Mouse (Mus musculus): ENCODE measurements at regions not wholly inside any gene's neighbourhood (a gene's known extent, or its start where the extent isn't known, plus 50 kb on each side); places are given as distances from the start of the nearest gene placed in this dataset.

DNA sequence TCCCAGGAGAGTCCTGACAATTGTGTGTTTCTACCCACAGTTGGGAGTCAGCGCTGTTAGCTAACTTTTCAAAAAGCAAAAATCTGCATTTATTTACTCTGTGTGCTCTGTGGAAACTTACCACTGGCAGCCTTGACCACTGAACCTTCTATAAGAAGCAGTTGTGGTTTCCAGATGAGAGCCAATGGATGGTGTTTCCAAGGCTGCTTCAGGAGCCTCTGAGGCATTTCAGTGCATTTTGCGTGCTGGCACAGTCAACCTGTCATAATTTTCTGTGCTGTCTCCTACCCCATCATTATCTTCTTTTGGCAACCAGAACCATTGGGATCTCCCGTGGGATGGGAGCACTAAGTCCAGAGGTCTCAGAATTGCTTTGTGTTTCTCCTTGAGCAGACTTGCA lies 60.3 kb downstream of the 4930544G11Rik start:
- no peak for DNase-seq (ENCODE audit: low read depth, low spot score)

DNA sequence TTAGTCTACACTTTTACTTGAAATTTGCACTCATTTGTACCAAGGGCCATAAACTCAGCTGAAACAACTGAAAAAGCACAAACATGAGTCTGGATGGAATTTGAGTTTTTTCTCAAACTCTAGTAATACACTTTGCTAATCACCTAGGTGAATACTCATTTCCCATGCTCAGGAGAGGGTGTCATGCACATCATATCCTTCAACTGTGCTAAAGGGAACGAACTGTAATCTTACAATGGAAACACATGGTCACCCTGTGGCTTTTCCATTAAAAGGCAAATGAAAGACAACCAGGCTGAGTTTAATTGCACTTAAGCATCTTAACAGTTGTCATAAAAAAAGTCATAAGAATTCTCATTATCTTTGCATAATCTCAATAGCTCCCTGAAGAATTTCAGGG lies 71.1 kb downstream of the 4930544G11Rik start:
- DNase-seq (ENCODE audit: low read depth, low spot score): no peak

DNA sequence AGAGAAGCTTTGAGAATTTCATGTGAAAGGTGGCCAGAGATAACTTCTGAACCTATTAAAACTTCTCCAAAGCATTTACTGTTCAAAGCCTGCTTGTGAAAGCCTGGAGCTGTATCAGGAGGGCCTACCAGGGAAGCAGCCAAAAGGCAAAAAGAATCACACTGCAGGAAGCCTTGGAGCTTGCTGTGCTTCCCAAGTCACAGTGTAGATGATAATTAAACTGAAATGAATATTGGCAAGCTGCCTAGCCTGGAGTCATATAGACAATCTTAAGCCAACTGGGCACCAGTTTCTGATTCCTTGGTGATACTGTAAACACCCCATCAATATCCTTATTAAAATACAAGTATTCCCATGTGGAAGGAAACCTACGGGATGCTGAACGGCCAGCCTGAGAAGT lies 84.4 kb downstream of the 4930544G11Rik start:
- DNase-seq (ENCODE audit: low read depth, low spot score): no peak

DNA sequence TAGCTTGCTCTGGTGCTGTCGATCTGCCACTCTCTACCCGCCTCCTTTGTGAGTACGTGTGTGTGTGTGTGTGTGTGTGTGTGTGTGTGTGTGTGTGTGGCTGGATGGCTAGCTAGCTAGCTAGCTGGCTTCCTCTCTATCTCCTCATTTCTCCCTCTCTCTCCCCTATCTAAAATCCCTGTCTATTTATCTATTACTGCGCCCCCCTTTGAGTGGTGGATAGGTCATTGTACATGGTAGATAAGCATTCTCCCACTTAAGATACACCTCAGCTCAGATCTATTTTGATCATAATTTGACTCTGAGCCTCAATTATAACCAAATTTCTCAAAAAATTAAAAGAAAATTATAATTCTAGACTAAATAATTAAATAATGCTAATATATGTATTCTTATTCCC lies 99.4 kb downstream of the 4930544G11Rik start:
- no peak for DNase-seq (ENCODE audit: low read depth, low spot score)

DNA sequence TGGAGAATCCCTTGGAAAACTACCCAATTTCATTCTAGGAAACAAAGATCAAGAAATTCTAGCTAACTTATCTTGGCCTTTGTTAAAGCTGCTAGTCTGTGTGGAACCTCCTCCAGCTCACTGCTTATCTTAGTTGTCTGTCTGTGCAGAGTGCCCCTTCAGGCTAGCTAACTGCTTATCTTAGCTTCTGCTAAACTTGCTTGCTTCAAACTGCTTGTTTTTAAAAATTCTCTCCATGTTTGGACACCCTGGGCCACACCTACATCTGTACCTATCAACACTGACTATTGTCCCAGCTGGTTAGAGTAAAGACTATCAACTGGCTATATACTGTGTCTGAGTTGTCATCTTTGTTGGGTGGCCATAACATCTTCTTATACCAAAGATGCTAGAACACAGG lies 100.0 kb downstream of the 4930544G11Rik start:
- no peak for DNase-seq (ENCODE audit: low read depth, low spot score)

DNA sequence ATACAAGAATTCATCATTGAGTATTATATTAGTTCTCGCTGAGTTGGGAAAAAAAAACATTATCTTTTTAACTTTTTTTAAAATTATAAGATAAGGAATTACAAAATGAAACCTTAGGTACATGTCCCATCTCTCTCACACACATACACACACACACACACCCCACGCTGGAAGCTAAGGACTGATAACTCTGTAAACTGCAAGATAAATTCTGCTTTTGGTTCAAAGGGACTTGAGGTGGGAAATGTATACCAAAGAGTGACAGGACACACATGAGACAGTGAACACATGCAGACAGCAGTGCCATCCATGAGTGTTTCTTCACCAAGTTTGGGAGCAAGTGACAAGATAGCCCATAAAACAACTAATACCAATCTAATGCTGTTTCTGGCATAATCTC lies 100.8 kb downstream of the 4930544G11Rik start:
- no peak for DNase-seq (ENCODE audit: low read depth, low spot score)

DNA sequence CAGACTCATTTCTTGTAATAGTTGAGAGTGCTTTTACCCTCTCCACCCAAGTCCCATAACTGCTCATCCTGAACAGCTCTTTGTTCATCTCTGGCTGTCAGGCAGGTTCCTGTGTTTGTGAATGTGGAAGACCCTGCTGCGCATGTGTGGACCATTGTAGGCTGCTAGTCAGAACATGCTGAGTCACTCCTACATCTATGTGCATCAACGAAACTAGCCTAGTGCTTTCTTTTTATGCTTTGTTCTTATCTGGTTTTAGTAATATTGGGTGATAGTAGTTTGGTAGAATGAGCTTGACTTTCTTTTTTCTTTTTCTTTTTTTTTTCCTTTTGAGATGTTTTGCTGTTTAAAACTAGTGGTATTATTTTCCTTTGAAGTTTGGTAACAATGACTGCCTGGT lies 116.5 kb downstream of the 4930544G11Rik start:
- no peak for DNase-seq (ENCODE audit: low read depth, low spot score)

DNA sequence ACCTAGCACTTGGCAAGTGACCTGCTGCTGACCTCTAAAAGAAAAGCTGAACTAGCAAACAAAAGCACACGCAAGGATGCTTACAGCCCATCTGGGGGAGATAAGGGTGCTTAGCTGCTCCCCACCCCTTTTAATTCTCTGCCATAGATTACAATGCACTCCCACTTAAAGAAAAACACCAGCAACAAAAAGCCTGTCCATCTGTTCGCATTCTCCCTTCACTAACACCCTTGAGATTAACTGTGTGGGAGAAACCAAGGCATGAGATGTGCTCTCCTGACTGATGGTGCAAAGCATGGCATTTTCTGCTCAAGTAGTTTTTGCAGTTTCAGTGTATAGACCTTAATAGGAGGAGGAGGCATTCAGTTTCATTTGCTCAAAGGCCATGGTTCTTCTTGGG lies 125.0 kb downstream of the 4930544G11Rik start:
- DNase-seq (ENCODE audit: low read depth, low spot score): no peak

DNA sequence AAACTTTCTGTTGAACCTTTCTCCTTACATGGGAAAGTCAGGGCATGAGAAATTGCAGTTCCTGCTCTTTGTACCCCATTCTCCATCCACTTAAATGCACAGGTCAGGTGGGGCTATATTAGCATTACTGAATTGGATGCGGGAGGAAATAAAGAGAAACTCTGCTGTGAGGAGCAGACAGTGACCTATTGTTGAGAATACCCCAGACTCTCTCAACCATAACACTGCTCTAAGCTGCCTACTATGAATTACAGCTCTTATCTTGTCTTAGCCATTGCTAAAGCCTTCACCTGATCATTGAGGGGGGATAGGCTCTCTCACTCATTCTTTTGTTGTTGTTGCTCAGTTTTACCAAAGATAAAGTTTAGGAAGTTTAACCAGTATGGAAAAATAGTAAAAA lies 126.4 kb downstream of the 4930544G11Rik start:
- DNase-seq (ENCODE audit: low read depth, low spot score): no peak

DNA sequence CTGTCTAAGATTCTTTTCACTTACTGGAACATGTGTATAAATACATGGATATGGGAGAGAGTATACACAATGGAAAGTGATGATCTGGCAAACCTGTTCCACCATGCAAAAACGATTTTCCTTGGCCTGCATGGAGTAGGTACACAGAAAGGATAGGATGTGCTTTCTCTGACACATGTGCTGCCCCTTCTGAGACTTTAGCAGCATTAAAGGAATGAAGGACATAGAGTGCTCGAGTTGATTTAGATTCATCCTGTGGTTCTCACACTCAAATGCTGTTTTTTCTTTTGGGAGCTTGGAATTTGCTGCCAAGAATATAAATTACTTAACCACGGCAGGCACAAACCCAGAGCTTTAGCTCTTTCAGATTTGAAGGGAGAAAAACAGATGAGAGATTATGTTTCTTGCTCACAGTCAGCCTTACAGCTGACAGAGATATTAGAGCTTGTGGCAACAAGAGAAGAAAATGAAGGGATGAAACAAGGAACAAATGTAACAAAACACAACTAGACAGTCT lies 149.2 kb downstream of the 4930544G11Rik start:
- DNase-seq (ENCODE audit: low read depth, low spot score): peak; percentile 39

DNA sequence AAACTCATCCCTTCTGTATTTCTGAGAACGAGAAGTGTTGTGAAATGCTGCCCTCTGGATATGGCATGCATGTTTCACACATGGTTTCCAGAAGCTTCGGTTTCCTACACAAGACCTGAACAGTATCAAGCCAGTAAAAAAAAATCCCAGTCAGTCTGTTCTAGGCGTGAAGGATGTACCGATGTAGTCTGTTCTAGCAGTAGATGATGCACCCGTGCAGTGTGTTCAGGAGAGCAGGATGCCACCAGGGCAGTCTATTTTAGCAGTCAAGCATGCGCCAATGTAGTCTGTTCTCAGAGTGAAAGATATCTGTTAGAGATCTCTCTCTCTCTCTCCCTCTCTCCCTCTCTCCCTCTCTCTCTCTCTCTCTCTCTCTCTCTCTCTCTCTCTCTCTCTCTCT lies 162.0 kb downstream of the 4930544G11Rik start:
- DNase-seq (ENCODE audit: low read depth, low spot score): no peak

DNA sequence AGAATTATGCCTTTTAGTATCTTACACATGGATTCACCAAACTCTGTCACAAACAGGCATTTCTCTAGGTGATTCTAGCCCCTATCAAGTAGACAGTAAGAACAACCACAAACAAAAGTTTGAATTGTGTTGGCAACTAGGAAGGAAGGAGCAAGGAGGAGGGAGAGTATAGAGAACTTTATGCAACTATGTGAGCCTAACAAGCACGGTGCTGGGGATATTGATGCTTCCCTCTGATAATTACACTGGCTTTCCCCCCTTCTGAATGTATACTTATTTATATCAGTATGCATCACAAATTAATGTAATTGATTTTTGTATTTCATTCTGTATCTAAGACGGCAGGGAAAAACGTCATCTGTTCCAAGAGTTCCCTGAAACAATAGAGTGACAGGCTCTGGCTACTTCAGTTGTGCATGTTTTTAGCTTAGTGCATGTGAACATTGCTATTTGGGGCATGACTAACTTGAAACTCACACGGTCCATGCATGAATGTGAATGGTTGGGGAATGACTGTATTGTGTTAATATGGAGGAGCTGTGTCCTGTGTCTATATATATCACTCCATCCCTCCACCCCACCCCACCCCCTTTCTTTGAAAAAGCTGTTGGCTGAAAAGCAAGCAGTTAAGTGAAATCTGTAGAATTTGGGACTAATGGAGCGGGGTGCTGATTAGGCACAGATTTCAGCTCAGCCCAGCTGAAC lies 169.2 kb downstream of the 4930544G11Rik start:
- DNase-seq (ENCODE audit: low read depth, low spot score): no peak

DNA sequence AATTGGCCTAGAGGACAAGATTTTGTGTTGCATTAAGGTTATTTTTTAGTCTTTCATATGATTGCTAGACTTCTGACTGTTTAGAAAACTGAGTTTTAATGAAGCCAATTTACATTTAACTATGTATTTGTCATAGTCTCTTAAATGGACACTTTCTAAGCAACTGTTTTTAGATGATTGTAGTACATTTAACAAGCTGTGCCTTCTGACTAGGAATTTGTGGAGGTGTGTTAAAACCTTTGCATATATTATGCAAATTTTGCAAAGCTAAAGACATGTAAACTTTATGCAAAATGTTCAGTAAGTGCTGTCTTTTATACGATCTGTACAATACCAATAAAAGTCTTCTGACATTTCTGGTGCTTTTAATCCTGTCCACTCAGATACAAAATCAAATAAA lies 171.9 kb downstream of the 4930544G11Rik start:
- no peak for DNase-seq (ENCODE audit: low read depth, low spot score)

DNA sequence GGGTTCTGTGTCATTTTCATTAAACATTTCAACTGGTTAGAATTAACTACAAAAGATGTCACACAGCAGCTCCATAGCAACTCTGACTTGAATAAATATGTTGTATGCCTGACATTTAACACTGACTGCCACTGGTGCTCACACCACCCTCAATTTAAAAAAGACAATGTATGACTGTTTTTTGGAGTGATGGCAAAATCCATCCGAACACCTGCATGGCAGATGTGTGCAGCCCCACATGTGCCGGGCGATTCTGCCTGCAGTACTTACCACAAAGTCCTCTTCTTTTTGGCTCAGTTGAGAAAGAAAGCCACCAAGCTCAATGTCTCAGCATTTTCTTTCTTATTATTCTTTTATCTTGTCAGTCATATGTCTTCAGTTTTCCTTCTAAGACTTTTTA lies 199.4 kb downstream of the 4930544G11Rik start:
- DNase-seq (ENCODE audit: low read depth, low spot score): no peak

DNA sequence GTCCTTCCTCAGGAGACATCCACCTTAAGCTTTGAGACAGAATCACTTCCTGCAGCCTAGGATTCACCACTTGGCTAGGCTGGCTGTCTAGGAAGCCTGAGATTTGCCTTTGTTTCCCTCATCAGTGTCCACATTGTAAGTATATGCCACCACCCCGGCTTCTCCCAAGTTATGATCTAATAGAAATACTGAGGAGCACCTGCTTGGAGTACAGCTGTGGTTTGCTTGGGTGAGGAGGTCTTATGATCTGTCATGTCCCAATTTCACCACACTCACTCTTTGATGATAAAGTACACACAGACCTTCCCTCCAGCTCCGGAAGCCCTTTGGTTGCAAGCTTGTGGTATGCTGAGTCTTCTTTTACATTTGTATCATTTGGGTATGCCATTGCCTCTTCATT lies 202.4 kb downstream of the 4930544G11Rik start:
- DNase-seq (ENCODE audit: low read depth, low spot score): no peak

DNA sequence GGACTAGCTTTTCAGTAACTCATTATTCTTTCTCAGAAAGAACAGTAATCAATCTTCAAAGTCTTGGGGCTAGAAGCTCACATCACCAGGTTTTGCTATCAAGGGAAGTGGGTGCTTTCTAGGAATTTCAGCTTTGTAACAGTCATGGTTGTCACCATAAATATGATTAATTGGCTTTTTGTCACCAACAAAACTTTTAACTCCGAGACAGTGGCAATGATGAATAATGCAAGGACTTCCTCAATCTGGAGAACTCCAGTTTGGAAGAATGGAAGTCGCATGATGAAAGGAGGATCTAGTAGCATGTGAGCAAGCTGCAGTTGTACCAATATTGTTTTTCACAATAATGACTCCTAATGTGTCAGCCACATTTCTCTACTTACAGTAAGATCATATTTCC lies 208.4 kb downstream of the 4930544G11Rik start:
- no peak for DNase-seq (ENCODE audit: low read depth, low spot score)

DNA sequence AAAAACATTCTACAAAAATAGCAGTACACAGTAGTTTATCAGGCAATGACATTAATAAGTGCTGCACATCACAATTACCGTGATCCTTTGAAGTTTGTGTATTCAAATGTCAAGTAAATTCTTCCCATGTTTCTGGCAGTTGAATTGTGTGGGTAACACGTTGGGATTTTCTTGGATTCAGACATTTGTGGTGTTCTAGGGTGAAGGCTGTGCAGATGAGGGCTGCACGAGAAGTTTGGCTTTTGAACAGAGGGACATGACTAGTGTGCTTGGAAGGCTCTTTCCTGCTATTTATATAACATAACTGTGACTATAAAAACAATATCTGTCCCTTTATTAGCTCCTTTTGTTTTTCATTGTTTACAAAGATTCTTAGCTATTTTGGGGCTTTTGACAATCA lies 216.5 kb downstream of the 4930544G11Rik start:
- DNase-seq (ENCODE audit: low read depth, low spot score): no peak

DNA sequence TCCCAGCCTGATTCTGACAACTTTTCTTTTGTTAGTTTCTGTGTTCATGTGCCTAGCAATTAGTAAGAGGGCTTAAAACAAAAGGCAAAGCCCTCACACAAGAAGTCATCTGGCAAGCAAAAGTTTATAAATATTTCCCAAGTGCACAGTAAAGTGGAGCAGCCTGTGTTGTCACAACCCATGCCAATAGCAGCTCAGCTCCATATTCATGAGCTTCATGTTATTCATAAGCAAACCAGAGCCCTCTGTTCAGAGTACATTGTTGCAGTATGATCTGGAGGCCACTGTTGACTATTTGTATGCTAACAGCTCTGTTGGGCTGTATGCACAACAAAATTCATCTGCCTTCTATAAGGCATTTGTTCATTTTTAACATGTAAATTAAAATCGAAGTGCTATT lies 245.6 kb downstream of the 4930544G11Rik start:
- peak; percentile 8 for DNase-seq (ENCODE audit: low read depth, low spot score)

DNA sequence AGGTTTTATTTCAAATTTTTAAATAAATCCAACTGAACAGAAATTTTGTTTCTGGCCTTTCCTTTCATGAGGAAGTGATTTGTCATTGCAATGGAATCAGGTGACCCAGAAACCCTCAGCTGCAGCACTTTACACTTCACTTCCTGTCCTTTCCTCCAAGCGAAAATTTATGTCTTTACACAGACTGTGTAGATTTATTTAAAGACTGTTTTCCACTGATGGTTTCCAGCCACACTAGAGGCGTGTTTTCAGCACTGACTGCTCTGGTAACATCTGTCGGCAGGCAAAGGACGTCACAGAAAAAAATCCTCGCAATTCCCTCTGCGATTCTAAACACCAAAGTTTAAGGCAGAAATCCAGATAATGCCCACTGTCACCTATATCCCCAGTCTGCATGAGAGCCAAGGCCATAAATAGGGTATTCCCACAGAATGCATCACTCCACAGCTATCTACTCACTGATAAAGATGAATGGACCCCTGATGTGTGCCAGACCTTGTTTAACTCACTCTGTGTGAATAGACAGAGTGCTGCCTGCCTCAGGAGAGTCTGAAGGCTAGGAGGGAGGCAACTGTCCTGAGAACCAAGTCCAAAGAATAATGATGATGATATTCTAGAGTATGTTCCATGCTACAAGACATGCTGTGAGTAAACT lies 247.9 kb downstream of the 4930544G11Rik start:
- DNase-seq (ENCODE audit: low read depth, low spot score): no peak

DNA sequence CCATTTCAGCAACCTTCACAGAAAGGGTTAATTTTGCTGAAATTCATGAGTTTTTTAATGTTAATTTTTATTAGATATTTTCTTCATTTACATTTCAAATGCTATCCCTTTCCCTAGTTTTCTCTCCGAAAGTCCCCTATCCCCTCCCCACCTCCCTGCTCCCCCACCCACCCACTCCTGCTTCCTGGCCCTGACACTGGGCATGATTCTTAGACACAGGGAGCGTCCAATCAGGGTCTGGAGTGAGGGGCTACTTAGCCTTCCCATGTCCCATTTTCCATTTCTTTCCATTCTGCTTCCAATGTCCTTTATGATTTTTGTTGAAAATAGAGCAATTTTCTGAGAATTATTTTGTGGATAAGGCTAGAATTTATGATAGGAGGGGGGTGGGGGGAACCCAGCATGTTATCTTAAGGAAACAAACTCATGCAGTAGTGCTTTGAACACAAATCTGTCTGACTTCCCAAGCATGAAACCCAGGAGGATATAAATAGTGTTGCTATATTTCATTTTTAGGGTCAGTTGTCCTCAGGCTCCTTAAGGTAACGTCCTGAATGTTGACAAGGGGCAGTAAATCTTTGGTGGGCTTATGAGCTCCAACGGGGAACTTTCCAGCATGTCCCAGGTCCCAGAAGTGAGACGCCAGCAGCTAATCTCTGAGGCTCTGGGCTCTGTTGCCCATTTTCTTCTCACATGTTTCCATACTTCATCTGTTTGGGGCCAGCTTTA lies 254.0 kb downstream of the 4930544G11Rik start:
- DNase-seq (ENCODE audit: low read depth, low spot score): no peak

DNA sequence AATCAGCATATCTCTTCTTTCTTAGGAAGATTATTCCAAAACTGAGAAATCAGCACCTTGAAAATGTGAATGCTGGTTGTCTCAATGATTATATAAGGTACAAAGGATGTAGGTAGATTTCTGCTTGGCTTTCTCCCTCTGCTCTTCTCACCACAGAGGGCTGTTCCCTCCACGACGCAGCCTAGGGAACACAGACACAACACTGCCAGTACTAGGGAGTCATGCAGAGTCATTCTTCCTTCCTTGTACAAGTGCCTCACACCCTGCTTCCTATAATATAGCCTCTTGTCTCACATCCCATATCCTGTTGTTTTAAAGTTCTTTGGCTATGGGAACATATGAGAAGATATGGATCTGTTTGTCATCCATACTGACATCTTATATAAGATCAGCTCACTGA lies 265.1 kb downstream of the 4930544G11Rik start:
- no peak for DNase-seq (ENCODE audit: low read depth, low spot score)

DNA sequence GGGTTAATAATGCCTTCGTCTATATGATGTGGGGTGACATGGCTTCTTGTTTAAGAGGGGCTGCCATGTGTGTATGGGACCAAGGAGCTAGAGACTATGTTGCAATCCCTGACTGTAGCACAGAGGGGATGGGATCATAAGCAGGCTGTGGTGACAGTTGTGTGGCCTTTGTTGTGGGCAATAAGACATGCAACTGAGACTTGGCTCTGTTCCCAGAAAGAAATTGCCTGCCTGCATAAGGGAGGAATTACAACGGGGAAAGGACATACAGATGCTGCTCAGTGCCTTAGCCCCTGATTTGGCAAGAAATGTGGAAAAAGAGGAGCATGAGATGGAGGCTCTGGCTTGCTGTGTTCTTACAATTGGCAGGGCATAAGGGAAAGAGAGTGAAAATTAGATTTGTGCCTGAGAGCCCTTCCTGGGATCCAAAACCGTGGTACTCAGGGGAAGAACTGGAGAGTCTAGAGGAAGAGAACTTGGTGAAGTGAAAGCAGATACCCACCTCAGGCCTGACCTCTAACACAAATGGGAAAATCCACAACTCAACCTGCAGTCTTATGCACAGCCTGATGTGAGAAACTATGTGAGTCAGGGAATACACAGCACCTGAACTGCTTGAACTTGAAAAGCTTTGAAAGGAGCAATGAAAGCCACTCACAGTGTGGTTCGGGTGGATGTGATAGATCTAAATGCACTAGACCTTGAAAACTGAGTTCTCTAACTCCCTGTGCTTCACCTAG lies 271.9 kb downstream of the 4930544G11Rik start:
- peak; percentile 10 for DNase-seq (ENCODE audit: low read depth, low spot score)

All from telencephalon, adult 2 months (tissue).